Mouse (Mus musculus): ENCODE data around the gene Ccsap.
"Not testable (repeated sequence)": the region's sequence is repeated elsewhere in the genome, so short reads cannot be mapped to it uniquely, and the experiment has no call there.

Gene Ccsap

DNA sequence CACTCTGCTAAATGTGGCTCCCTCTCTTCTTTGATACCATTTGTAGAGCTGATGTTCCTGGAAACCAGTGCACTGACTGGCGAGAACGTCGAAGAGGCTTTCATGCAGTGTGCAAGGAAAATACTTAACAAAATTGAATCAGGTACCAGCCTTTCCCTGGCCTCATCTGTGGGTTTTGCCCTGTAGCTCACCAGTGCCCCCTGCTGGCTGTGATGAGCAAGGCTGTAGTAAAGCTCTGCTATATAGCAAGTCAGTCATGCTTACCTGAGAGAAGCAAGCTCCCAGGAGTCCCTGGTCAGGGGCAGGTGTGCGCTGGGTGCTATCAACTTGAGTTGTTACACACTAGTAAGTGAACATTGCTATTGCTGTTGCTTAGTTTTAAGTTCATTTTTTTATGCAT is 27.3 kb downstream of the Ccsap start:
- peak; percentile 49 to 58 for DNase-seq

DNA sequence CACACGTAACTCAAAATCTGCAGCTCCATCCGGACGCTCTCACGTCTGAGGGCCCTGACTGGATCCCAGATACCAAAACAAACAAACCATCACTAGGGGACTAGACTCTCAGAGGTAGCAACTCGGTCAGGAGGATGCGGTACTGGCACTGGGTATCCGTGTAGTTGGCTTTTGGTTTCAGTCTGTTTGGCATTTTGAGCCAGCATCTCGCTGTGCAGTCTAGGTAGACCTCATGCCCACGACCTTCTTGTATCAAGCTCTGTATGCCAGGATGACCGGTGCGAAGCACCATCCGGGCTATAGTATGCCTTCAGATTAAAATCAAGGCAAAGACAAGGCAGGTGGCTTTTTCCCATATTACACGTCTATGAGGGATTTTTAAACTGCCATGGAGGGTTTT is 32.5 kb downstream of the Ccsap start:
- no peak for DNase-seq

DNA sequence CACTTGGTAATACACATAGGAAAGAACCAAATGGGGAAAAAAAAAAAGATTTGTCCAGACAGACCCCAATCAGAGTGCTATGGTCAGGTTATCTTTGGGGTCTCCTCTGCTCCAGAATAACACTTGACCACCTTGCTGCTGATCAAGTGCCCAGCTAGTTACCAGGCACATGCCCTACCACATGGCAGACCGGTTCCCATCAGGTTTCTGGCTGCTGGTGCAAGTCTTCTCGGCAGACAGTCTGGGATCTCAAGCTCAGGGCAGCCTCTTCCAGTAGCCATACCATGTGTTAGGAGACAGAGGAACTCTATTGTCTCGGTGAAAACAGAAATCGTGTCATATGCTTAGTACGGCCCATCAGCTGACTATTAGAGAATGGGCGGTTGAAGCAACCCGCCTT is 33.3 kb downstream of the Ccsap start:
- DNase-seq, result no peak

DNA sequence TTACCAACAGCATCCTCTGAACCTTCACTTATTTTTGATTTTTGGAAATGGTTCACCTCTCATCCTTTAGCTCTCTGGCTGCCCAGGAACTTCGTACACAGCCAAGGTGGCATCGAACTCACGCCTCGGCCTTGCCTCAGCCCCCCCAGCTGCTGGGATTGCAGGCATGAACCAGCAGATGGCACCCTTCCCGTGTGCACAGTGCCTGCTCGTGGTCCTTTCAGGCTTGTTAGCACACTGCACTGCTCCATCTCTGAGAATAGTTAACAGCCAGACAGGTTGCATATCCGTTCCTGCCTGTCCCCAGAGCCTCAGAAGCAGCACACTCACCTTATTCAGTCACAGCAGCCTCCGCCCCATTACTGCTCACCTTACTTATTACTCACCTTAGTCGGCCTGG is 34.0 kb downstream of the Ccsap start:
- no peak for DNase-seq

DNA sequence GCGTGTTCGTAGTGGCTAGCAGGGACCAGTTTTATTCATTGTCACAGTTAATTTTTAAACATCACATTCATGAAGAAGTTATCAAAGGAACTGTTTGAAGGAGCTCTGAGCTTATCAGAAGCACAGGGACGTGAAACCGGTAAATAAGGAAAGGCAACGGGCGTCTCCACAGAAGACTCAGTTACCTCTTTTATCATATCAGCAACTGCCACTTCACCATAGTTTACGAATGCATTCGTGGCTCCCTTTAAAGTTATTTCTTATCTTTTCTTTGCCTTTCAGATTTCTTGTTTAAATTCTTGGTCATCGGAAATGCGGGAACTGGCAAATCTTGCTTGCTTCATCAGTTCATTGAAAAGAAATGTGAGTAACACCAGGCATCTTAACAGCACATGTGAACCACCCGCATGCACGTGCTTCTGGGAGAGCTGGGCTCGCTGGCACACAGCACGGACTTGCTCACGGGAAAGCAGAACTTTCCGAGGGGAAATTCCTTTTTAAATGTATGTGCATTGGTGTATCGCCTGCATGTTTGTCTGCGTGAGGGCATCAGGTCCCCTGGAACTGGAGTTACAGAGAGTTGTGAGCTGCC is 36.4 kb downstream of the Ccsap start:
- no peak for DNase-seq

DNA sequence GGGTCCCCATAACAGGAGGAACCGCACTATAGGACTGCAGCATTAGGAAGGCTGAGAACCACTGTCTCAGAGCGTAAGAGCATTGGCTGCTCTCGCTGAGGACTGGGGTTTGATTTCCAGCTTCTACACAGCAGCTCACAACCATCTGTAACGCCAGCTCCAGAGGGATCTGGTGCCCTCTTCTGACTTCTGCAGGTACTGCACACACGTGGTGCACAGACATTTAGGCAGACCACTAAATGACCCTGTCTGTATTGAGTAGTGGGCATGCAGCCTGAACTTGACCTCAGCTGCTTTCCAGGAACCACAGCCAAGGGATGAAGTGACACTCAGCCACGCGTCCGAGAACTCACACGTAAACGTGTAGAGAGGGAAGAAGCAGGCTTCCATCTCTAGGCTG is 36.9 kb downstream of the Ccsap start:
- DNase-seq, result no peak

DNA sequence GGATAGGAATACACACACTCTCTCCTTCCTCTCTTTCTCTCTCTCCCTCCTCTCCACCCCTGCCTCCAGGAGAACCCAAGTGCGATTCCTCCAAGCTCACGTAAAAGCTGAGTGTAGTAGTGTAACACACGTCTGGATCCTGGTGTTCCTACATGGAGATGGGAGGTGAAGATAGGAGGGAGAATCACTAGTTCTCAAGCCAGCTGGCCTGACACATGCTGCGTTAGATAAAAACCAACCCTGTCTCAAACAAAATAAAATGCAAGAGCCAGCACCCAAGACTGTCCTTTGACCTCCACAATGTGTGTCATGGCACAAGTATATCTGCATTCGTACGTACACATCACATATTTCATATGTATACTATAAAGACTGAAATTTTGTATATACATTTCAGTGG is 39.2 kb downstream of the Ccsap start:
- no peak for DNase-seq

DNA sequence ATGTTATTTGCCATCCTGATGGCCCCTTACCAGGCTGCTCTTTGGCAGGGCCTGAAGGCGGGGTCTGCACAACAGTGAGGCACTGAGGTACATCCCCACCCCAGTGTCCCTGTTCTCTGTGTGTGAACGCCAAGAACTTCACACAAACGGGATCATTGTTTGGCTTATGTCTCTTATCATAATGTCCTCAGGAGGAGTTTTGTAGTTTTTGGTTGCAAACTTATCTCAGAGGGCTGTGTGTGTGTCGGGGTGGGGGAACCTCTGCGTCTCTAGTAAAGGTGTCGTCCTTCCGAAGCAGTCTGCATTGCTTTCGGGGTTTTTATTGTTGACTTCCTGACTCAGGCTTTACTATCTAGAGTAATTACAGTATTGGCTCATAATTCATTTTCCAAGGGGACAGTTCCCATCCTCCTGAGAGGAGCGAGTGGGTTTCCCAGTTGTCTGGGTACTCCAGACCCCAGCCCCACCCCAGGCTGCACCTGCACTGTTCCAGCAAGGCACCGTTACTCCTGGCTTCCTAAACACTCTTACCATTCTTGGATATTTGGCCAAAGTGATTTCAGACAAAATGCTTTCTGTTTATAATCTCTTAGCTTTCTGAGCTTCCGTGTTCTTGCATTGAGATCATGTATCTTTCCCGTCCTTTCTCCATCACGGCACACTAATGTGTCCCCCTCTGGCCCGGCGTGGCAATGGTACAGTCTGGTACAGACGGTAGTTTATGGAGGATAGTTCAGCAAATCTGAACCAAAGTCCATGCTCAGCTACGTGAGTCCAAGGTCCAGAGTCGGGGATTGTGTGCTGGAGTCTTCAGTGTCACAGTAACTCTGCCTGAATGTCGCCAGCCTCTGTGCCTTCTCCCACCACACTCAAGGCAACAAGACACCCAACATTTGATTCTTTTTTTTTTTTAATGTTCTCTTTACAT is 40.1 kb downstream of the Ccsap start:
- DNase-seq, result no peak

DNA sequence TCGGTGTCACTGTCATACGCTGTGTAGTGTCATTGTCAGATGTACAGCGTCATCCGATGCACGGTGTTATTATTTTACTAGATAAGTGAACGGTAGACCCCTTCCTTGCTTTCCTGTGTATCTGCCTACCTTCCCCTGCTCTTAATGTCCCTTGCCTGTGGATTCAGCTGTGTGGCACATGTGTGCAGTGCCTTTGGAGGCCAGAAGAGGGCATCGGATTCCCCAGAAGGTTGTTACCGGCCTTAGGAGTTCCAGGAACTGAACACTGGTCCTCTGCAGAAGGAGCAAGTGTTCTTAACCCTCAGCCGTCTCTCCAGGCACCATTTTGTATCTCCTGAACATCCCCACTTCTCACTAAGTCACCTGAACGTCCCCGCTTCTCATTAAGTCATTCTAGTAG is 42.3 kb downstream of the Ccsap start:
- no peak for DNase-seq

DNA sequence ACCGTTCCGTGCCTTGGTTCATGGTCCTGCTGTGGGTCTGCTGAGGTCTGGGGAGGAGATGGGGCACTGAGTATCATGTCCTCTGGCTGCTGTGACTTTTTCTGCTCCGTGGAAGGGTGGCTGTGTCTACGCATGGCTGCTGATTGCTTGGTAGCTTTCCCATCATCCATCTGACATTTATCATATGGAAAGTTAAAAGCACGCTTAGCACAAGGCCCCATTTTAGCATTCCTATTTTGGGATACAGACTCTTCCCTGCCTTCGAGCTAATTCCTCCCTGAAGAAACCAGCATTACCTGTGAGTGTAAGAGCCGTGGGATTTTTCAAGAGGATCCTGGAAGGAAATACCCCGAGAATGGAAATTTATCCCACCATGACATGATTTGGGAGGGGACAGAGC is 43.1 kb downstream of the Ccsap start:
- no peak for DNase-seq

DNA sequence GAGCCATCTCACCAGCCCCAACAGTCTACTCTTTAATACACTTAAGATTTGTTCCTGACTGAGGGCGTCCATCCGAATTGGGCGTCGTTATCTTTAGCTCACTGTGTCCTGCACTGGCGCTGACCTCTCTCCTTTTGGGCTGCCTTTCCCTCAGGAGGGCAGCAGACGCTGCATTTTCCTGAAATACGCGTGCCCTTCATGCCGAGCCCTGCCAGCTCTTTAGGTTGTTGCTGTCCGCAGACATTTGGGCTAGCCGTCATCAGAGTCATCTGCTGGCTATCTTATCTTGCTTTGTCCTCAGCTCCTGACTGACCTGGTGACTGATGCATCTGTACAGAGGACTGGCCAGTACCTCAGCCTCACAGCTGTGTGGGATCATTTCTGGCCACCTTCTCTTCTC is 44.7 kb downstream of the Ccsap start:
- no peak for DNase-seq

DNA sequence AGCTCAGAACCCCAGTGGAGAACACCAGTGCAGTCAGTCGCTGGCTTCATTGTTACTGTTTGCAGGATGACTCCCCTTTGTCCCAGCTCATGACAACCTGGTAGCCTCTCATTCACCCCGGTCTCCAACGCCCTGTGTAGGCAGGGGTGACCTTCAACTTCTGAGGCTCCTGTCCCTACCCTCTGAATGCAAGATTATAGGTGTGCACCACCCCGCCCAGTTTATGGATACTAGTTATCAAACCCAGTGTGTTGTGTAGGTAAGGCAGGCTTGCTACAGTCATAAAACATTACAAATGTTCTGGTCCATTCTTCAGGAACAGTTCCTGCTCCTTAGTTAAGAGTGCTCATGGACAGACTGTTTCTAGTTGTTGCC is 46.1 kb downstream of the Ccsap start:
- DNase-seq, result no peak

DNA sequence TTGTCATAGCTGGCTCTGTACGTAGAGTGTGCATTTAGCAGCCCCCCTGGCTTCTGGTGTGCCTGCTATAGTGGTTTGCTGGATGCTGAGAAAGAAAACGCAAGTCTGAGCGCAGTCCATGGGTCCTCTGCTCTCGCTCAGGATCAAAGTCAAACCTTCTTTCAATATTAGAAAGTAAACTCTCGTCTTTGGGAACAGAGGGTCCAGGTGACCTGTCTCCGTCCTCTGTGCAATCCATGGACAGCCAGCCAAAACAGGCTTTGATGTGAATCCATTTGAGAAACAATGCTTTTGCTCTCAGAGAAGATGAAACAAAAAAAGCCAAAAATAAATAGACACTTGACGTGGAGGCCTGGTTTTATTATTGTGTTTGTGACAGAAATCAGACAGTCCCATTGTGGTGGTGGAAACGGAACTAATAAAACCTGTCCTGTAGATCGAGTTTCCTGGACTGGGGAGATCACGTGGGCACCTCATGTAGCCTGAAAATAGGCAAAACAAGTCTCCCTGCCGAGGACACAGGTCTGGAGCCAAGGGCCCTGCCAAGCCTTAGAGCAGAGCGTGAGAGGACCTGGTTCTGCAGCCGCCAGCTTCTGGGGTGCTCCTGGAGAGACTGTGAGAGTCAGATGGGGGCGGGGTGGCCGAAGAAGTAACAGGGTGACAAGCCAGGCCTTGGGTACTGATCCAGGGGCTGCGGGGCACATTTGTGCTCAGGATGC is 46.7 kb downstream of the Ccsap start:
- no peak for DNase-seq

DNA sequence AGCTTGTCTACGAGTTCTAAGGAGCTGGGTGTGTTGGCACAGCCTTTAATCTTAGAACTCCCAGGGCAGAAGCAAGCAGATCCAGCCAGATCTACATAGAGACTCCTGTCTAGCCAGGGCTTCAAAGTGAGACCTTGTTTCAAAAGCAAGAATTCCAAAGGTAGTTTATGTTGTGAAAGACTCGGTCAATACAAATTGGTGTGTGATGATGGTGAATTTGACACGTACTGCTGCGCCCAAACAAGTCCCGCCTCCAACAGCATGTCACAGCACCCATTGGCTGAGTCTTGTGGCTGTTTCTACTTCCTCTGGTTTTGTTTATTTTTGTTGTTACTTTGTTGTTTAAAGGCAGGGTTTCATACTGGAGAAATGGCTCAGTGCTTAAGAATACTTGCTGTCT is 47.8 kb downstream of the Ccsap start:
- no peak for DNase-seq

DNA sequence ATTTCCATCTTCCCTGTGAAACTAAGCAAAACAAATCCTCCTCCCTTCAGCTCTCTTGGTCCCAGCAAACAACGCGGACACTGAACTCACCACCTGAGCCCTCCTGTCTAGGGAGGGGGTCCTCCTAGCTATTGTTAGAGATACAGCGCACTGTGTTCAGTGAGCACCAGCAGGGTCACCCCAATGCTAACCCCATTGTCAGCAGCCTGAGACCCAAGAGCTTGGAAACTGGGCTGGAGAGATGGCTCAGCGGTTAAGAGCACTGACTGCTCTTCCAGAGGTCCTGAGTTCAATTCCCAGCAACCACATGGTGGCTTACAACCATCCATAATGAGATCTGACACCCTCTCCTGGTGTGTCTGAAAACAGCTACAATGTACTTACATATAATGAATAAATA is 50.7 kb downstream of the Ccsap start:
- DNase-seq, result not testable (repeated sequence)

DNA sequence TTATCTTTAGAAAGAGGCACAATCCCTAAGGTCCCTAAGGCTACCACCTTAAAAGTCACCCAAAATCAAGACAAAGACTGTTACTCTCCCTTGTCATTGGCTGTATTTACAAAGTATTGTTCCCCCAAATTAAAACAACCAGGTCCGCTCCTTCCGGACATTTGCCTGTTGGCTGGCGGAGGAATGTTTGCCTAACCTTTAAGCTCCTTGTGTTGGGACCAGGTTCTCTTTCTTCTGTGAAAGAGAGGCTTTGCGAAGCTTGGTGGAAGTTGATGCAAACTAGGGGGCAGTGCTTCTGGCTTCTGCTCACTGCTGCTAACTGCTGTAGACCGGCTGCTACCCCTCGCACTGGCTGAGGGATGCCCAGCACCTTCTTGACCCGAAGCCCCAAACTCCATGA is 51.3 kb downstream of the Ccsap start:
- DNase-seq, result no peak

DNA sequence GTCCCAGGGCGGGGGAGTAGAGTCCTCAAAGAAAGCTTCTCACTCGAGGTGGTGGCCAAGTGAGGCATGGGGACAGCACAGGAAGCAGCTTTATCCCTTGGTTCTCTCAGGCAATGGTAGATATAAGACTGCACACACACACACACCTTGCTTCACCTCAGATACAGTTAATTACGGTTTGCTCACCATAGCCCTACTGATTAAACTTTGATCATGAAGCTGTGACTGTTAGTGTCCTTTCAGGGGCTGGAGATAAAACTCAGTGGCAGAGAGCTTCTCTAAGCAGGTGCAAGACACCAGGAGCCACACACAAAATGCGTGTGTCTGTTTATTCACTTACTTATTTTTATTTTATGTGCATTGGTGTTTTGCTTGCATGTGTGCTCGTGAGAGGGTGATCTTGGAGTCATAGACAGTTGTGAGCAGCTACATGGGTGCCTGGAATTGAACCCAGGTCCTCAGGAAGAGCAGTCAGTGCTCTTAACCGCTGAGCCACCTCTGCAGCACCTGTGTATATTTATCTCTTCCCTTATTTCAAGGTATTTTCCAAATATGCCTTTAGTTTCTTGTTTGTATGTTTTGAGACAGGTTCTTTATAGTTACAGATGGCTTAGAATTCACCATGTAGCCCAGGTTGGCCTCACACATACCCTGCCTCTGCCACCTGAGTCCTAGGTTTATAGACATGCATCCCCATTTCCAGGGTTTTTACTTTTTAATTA is 52.0 kb downstream of the Ccsap start:
- DNase-seq, result no peak

DNA sequence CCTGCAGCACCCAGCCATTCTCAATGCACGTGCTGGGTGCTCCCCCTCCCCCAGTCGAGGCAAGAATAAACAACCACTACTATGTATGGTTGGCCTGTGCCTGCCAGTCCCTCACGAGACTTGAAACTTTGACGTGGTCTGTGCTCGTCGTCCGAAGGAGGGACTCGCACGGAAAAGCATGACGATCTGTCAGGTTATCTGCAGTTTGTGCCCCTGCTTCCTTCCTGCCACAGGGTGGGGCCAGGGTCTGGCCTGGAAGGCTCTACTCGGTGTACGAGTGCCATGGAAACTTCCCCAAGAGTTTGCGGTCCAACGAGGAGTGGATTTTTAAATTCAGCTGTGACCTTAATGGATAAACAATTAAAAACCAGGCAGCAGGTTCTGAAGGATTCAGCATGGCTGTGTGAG is 53.0 kb downstream of the Ccsap start:
- peak in 1 of 2 experiments; percentile 27 for DNase-seq

DNA sequence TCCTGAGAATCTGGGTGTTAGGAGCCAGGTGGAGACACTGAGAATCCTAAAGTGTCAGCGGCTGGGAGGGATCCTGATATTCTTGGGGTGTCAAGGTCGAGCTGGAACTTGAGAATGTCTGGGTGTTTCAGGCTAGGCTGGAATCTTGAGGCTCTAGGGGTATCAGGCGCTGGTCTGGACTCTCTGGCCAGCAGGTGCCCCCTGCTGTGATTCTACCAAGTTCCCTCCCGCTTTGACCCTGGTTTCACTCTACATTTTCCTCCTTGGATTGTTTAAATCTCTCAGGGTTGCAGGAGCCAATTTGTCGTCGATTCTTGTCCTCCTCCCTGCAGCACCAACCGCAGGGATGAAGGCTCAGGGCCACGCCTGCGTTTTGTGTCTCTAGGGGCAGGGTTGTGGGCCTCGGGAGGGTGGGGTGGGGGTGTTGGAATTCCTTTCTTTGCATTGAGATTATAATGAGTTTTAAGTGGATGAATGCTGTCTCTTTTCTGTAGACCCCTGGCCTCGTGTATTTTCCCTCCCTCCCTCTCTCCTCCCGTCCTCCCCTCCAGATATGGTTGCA is 53.6 kb downstream of the Ccsap start:
- no peak for DNase-seq

DNA sequence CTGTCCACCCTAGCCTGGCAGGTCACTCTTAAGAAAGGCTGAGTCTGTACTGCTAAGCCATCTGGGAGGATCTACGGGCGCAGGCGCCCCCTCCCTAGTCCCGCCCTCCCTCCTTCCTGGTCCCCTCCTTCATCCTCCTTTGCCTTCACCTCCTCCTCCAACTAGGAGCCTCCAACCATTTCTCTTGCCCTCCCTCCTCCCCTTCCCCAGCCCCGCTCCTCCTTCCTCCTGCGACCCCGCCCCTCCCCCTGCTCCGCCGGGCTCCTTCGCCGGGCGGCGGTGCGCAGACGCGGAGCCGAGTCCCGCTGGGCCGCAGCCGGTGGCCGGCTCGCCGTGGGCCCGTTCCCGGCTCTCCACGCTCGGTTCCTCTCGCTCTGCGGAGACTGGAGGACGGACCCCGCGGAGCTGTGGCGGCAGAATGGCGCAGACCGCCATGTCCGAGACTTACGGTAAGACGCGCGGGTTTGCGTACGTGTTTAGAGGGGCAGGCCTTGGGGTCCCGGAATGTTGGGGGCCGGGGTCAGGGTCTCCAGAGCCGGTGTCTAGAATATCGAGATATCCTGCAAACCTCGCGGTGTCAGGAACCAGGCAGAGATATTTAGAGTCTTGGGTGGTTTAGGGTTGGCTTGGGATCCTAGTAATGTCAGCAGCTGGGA is 54.2 kb downstream of the Ccsap start, which contains the start of gene Rab4a:
Gene Rab4a (plus strand): TSS at position 268 of the 656 bp plus-strand sequence.
- peak; percentile 85 to 90 for DNase-seq

DNA sequence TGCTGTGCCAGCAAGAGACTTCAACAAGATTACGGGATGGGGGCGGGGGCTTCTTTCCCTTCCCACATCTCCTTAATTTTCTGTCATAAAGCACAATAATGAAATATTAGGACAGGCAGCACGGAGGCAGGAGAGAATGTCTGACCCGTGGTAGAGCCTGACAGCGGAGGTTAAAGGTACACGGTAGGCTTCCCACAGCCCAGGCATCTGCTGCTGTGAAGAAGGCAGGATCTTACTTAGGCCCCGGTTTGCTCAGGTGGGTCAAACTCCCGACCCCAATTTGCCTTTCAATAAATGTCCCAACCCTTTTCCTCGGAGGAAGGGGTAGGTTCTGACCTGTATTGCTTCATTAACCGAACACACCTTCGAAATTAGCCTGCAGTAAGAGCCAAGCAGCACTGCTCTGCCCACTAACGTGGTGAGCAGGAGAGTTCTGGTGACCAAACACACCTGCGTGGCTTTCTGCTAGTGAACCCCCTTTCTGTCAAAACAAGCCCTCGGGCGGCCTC is 54.7 kb downstream of the Ccsap start:
- no peak for DNase-seq

DNA sequence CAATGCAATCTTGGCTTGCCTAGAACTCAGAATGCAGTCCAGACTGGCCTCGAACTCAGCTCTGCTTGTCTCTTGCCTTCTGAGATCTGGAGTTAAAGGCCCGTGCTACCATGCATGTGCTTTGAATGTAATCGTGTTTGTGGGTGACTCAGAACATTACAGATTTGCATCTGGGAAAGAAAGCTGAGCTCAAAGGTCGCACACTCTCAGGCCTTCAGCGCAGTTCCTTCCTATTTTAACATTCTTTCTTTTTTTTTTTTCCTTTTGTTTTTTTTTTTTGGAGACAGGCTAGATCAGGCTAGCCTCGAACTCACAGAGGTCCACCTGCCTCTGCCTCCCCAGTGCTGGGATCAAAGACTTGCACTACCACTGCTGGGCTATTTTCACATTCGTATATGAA is 55.4 kb downstream of the Ccsap start:
- no peak for DNase-seq

Data from lung, adult 18-20 months (tissue).